Mouse (Mus musculus): ENCODE measurements around the gene Wnk2.

DNA sequence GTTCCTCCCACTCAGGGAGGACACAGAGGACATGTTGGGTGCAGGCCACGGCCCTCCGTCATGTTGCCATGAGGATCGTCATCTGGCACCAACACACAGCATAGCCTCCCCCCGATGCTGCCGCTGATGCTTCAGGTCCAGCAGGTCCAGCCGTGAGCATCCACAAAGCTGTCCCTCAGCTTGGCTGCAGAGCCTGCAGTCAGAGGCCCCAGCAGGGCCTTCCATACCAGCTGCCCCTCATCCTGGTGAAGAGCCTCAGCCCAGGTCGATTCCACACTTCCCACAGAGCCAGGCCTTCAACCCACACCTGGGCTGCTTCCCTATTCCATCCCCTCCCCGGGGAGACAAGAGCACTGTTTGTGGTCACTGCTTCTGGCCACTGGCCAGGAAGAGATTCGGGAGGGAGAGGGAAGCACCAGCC is 54.3 kb downstream of the Wnk2 start:
- TF ChIP-seq TCF3 (IDR thresholded peaks at IDR 0.05; ENCODE audit: insufficient read length, low read depth): no peak
- TF ChIP-seq POLR2A (IDR thresholded peaks at IDR 0.05; ENCODE audit: insufficient read length, low read depth): no peak
- TF ChIP-seq MYOD1 (IDR thresholded peaks at IDR 0.05; ENCODE audit: control insufficient read depth in 1 of 3, insufficient read length in 2 of 3, low read depth in 2 of 3): no peak
- TF ChIP-seq TCF12 (IDR thresholded peaks at IDR 0.05; ENCODE audit: insufficient read depth, poor library complexity, severe bottlenecking): no peak
- TF ChIP-seq SRF (IDR thresholded peaks at IDR 0.05; ENCODE audit: control insufficient read depth, insufficient read length, low read depth): no peak
- TF ChIP-seq MAX (IDR thresholded peaks at IDR 0.05; ENCODE audit: low read depth): no peak
- no peak for TF ChIP-seq USF1 (IDR thresholded peaks at IDR 0.05; ENCODE audit: low read depth)
- no peak for TF ChIP-seq E2F4 (IDR thresholded peaks at IDR 0.05; ENCODE audit: insufficient read depth)
